Mouse (Mus musculus): Measurements from ENCODE around the gene Ugt1a1.
"Not testable (repeated sequence)": the region's sequence is repeated elsewhere in the genome, so short reads cannot be mapped to it uniquely, and the experiment has no call there.

Gene Ugt1a1

GRCm38 (mm10) chr1:88217576-88217975 lies 5.8 kb downstream of the Ugt1a1 start:
- peak; percentile 3 for DNase-seq (ENCODE audit: extremely low read depth, insufficient read length, low spot score)

GRCm38 (mm10) chr1:88218051-88218450 lies 6.3 kb downstream of the Ugt1a1 start:
- DNase-seq (ENCODE audit: extremely low read depth, insufficient read length, low spot score) = peak; percentile 14

GRCm38 (mm10) chr1:88218591-88218990 lies 6.8 kb downstream of the Ugt1a1 start:
- DNase-seq (ENCODE audit: extremely low read depth, insufficient read length, low spot score) = peak; percentile 4

- DNase-seq (ENCODE audit: extremely low read depth, insufficient read length, low spot score) = peak; percentile 12
Observed at GRCm38 (mm10) chr1:88219054-88219453, 7.3 kb downstream of the Ugt1a1 start.

GRCm38 (mm10) chr1:88220336-88220735 lies 8.6 kb downstream of the Ugt1a1 start:
- DNase-seq (ENCODE audit: extremely low read depth, insufficient read length, low spot score) = peak; percentile 10

- no peak for DNase-seq (ENCODE audit: extremely low read depth, insufficient read length, low spot score)
Observed at GRCm38 (mm10) chr1:88222216-88222615, 10.5 kb downstream of the Ugt1a1 start.

- not testable (repeated sequence) for DNase-seq (ENCODE audit: extremely low read depth, insufficient read length, low spot score)
Observed at GRCm38 (mm10) chr1:88223011-88223515, 11.3 kb downstream of the Ugt1a1 start.

- DNase-seq (ENCODE audit: extremely low read depth, insufficient read length, low spot score) = no peak
Observed at GRCm38 (mm10) chr1:88223591-88223990, 11.8 kb downstream of the Ugt1a1 start.

- no peak for DNase-seq (ENCODE audit: extremely low read depth, insufficient read length, low spot score)
Observed at GRCm38 (mm10) chr1:88224029-88224776, 12.4 kb downstream of the Ugt1a1 start.

GRCm38 (mm10) chr1:88225301-88225700 lies 13.5 kb downstream of the Ugt1a1 start:
- not testable (repeated sequence) for DNase-seq (ENCODE audit: extremely low read depth, insufficient read length, low spot score)

- no peak for DNase-seq (ENCODE audit: extremely low read depth, insufficient read length, low spot score)
Observed at GRCm38 (mm10) chr1:88225741-88226140, 14.0 kb downstream of the Ugt1a1 start.

GRCm38 (mm10) chr1:88226670-88227379 lies 15.1 kb downstream of the Ugt1a1 start, which contains the start of gene Mroh2a:
Gene Mroh2a (plus strand): TSS chr1:88226986.
- no peak for DNase-seq (ENCODE audit: extremely low read depth, insufficient read length, low spot score)

GRCm38 (mm10) chr1:88227482-88227881 lies 15.7 kb downstream of the Ugt1a1 start:
- no peak for DNase-seq (ENCODE audit: extremely low read depth, insufficient read length, low spot score)

- DNase-seq (ENCODE audit: extremely low read depth, insufficient read length, low spot score) = no peak
Observed at GRCm38 (mm10) chr1:88228121-88228520, 16.4 kb downstream of the Ugt1a1 start.

GRCm38 (mm10) chr1:88229566-88229965 lies 17.8 kb downstream of the Ugt1a1 start:
- no peak for DNase-seq (ENCODE audit: extremely low read depth, insufficient read length, low spot score)

GRCm38 (mm10) chr1:88229986-88230385 lies 18.2 kb downstream of the Ugt1a1 start:
- no peak for DNase-seq (ENCODE audit: extremely low read depth, insufficient read length, low spot score)

- DNase-seq (ENCODE audit: extremely low read depth, insufficient read length, low spot score) = no peak
Observed at GRCm38 (mm10) chr1:88230421-88230820, 18.7 kb downstream of the Ugt1a1 start.

- no peak for DNase-seq (ENCODE audit: extremely low read depth, insufficient read length, low spot score)
Observed at GRCm38 (mm10) chr1:88230981-88231802, 19.4 kb downstream of the Ugt1a1 start.

- no peak for DNase-seq (ENCODE audit: extremely low read depth, insufficient read length, low spot score)
Observed at GRCm38 (mm10) chr1:88231803-88232499, 20.2 kb downstream of the Ugt1a1 start.

GRCm38 (mm10) chr1:88232664-88233380 lies 21.1 kb downstream of the Ugt1a1 start:
- no peak for DNase-seq (ENCODE audit: extremely low read depth, insufficient read length, low spot score)
